Mouse (Mus musculus) kidney, postnatal 0 days (tissue): ENCODE data around the gene Naif1. TPM values are rescaled to one million over a fixed set of nuclear protein-coding genes. Genes with fewer than 3 reads are reported as not detected.
"Not testable (repeated sequence)": the region's sequence is repeated elsewhere in the genome, so short reads cannot be mapped to it uniquely, and the experiment has no call there.

ENCODE experiments used
- ATAC-seq: fragments of 200-750 bp; cut with Nextera tagmentation; replicated peaks from 2 replicates; pipeline ENCODE4 v1.8.0; 2017; ENCODE audit warnings: low read depth, moderate number of reproducible peaks, moderate TSS enrichment, moderate library complexity; ENCODE audit not compliant: low FRiP score
- DNase-seq: peaks from one replicate; pipeline ENCODE4 v3.0.0-alpha.2; 2016; ENCODE audit warnings: low spot score
- H3K27ac ChIP-seq: fragments of 300-500 bp; sonication (generic); 2 replicates; pipeline ENCODE4 v1.5.1; 2014; ENCODE audit warnings: mild to moderate bottlenecking
- H3K27me3 ChIP-seq: fragments of 300-500 bp; sonication (generic); 2 replicates; pipeline ENCODE4 v1.6.1; 2014; ENCODE audit warnings: low read length, mixed read lengths; ENCODE audit not compliant: insufficient read depth
- H3K36me3 ChIP-seq: fragments of 300-500 bp; sonication (generic); 2 replicates; pipeline ENCODE4 v1.6.1; 2014; ENCODE audit warnings: low read length, mixed read lengths; ENCODE audit not compliant: insufficient read depth
- H3K4me1 ChIP-seq: fragments of 300-500 bp; sonication (generic); replicated peaks from 2 replicates; pipeline ENCODE4 v1.6.1; 2014; ENCODE audit warnings: antibody characterized with exemption, low read length, mixed read lengths; ENCODE audit not compliant: insufficient read depth
- H3K4me2 ChIP-seq: fragments of 300-500 bp; sonication (generic); 2 replicates; pipeline ENCODE4 v1.6.1; 2014; ENCODE audit warnings: mild to moderate bottlenecking, low read length, moderate library complexity, mixed read lengths
- H3K4me3 ChIP-seq: fragments of 300-500 bp; sonication (generic); replicated peaks from 2 replicates; pipeline ENCODE4 v1.5.1; 2014; ENCODE audit warnings: low read depth, low read length
- H3K9ac ChIP-seq: fragments of 300-500 bp; sonication (generic); 2 replicates; pipeline ENCODE4 v1.6.1; 2014; ENCODE audit warnings: low read depth, low read length
- H3K9me3 ChIP-seq: fragments of 300-500 bp; sonication (generic); replicated peaks from 2 replicates; pipeline ENCODE4 v1.6.1; 2016; ENCODE audit warnings: low read length, inconsistent platforms, mixed read lengths
- CTCF ChIP-seq: IDR thresholded peaks from 2 replicates; pipeline ENCODE4 v1.5.1; 2016; ENCODE audit warnings: antibody characterized with exemption, low read depth, mild to moderate bottlenecking, moderate library complexity
- WGBS: fragments of 180-500 bp; shearing (Covaris S2); extraction: QIAGEN DNeasy Blood & Tissue Kit; methylation state at CpG from one replicate; pipeline ENCODE4 v1.1.7; 2014; 5-methylcytosine and 5-hydroxymethylcytosine counted together
- polyA plus RNA-seq: library from polyadenylated mRNA; unstranded; fragments of >200 nt; fragmentation: Nextera tagmentation; extraction: Ambion mirVana; gene quantifications from 2 replicates; pipeline ENCODE4 v1.2.1, GENCODE M21; 2015

Naif1 gene
- polyA plus RNA-seq, 1 experiment from 2014 or later, result 4.7 TPM

DNA sequence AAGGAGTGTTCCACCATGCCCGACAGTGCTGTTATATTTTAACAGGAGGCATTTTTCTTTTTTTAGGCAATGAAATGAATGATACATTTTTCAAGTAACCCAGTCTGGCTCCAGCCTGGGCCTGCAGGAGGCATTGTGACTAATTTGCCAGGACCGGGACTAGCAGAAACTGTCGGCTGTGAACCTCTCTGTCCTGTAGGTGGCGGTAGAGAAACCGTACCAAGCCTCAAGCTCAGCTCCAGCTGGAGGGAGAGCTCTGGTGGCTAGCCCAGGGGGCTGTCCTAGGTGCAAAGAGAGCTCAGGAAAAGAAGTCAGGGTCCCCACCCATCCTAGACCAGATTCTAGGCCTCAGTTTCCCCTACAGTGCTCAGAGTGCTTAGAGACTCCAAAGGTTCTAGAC is 38.4 kb downstream of the Naif1 start:
- 1% methylated on average over 5 of the region's 5 CpGs for WGBS
- ATAC-seq (peak; percentile 33), DNase-seq (peak; percentile 95)
- no peaks in the 10 kb centered on the region for H3K27me3 ChIP-seq
- no peak overlapping the region for H3K4me2 ChIP-seq
- H3K27ac ChIP-seq, result no peak overlapping the region
- peak; percentile 95 for TF ChIP-seq CTCF
- no peaks in the 10 kb centered on the region for H3K36me3 ChIP-seq
- H3K9me3 ChIP-seq, result no peaks in the 10 kb centered on the region
- no peak overlapping the region for H3K4me3 ChIP-seq
- no peaks in the 10 kb centered on the region for H3K4me1 ChIP-seq
- H3K9ac ChIP-seq, result no peak overlapping the region

DNA sequence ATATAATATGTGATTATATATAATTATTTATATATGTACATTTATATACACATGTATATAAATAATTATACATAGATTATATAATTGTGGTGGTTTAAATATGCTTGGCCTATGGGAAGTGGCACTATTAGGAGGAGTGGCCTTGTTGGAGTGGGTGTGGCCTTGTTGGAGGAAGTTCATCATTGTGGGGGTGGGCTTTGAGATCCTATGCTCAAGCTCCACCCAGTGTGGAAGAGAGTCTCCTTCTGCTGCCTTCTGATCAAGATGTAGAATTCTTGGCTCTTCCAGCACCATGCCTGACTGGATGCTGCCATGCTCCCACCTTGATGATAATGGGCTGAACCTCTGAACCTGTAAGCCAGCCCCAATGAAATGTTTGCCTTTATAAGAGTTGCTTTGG is 40.5 kb downstream of the Naif1 start:
- not testable (repeated sequence) for H3K4me2 ChIP-seq, H3K27ac ChIP-seq, DNase-seq, H3K36me3 ChIP-seq, H3K4me1 ChIP-seq, H3K4me3 ChIP-seq, H3K9ac ChIP-seq, H3K27me3 ChIP-seq, H3K9me3 ChIP-seq, ATAC-seq

DNA sequence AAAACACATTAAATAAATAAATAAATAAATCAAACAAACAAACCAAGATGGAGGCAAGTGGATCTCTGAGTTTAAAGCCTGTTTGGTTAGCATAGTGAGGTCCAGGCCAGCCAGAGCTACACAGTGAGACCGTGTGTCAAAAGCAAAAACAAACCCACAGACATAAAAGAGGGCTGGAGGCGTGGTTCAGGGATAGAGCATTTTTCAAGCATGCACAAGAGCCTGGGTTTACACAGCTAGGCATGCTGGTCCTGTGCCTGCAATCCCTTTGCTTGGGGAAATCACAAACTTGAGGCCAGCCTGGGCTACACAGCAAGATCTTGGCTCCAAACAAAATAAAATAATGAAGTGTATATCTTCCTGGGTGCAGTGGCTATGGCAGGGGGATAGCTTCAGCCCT is 42.4 kb downstream of the Naif1 start:
- TF ChIP-seq CTCF, result no peak
- WGBS, result 57% methylated on average over 2 of the region's 2 CpGs
- ATAC-seq, result no peak
- Histone ChIP-seq H3K27ac (no peak overlapping the region), H3K4me1 (no peaks in the 10 kb centered on the region), H3K4me3 (no peak overlapping the region), H3K36me3 (no peaks in the 10 kb centered on the region), H3K9ac (no peak overlapping the region), H3K27me3 (no peaks in the 10 kb centered on the region), H3K9me3 (no peaks in the 10 kb centered on the region), H3K4me2 (no peak overlapping the region)
- no peak for DNase-seq

DNA sequence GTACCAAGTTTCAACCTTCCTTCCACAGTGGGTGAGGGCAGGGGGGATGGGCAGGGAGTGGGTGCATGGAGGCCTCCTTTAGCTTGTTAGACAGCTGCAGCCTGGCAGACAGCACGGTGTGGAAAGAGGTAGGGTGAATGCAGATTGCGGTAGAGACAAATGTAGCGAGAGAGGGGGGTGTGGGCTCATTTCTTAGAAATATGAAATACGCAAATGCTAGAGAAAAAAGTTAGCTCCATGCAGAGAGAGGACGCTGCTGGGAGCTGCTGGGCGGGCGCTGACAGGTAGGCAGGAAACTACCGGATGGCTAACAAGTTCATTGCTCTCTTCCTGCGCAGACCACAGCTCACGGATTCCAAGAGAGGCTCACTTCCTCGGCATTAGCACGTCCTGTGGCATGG is 43.0 kb downstream of the Naif1 start:
- 76% methylated on average over 12 of the region's 12 CpGs for WGBS
- H3K4me1 ChIP-seq, result no peaks in the 10 kb centered on the region
- no peaks in the 10 kb centered on the region for H3K9me3 ChIP-seq
- ATAC-seq (no peak), DNase-seq (no peak)
- TF ChIP-seq CTCF, result no peak
- H3K27me3 ChIP-seq, result no peaks in the 10 kb centered on the region
- no peak overlapping the region for H3K4me3 ChIP-seq
- H3K27ac ChIP-seq, result no peak overlapping the region
- H3K4me2 ChIP-seq, result no peak overlapping the region
- H3K36me3 ChIP-seq, result no peaks in the 10 kb centered on the region
- no peak overlapping the region for H3K9ac ChIP-seq

DNA sequence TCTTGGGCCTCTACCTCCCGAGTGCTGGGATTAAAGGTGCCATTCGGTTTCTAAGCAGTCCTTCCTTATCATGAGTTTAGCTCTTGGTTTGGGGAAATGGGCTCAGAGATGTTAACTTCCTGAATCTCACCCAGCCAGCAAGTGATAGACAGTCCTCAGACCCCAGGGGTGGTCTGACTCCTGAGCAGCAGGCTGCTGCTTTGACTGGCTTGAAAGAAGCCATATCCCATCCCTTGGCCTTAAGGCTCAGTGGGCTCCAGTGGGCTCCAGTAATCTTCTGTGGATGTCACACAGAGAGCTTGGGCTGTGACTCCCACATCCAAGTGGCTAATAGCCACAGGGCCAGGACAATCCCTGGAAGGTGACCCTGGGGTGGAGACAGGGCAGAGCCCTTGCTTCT is 44.3 kb downstream of the Naif1 start:
- 81% methylated on average over 2 of the region's 2 CpGs for WGBS
- Histone ChIP-seq H3K36me3 (no peaks in the 10 kb centered on the region), H3K9ac (no peak overlapping the region), H3K9me3 (no peaks in the 10 kb centered on the region), H3K27ac (0 out of 2 replicates have a peak overlapping the region, but pooled peaks have one; percentile 2), H3K4me2 (no peak overlapping the region), H3K27me3 (no peaks in the 10 kb centered on the region), H3K4me1 (no peaks in the 10 kb centered on the region), H3K4me3 (no peak overlapping the region)
- ATAC-seq (no peak), DNase-seq (no peak)
- TF ChIP-seq CTCF, result no peak

DNA sequence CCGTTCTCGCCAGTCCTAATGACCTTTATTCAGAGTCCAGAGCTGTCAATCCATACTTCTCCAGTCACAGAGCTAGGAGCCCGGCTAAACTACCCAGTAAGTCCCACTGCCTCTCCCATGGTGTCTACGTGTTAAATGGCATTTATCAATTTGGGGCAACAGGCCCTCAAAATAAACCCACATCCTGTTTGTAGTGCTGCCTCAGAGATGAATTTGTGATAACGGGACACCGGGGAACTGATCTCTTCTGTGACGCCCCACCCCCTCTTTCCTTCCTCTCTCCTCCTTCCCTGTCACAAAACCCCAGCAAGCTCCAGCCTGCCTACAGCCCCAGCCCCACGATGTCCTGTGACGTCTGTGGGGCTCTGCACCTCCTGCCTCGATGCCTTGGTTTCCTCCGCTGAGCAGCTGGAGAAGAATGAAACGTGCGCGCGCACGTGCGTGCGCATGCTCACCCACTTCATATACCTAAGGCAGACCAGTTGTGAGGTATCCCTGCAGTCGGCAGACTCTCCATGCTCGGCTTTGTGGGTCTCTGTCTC is 45.0 kb downstream of the Naif1 start:
- H3K27me3 ChIP-seq, result no peaks in the 10 kb centered on the region
- peak; percentile 35 for DNase-seq
- no peaks in the 10 kb centered on the region for H3K9me3 ChIP-seq
- no peaks in the 10 kb centered on the region for H3K4me1 ChIP-seq
- H3K27ac ChIP-seq, result no peak overlapping the region
- no peak for ATAC-seq
- 57% methylated on average over 20 of the region's 20 CpGs for WGBS
- no peak for TF ChIP-seq CTCF
- no peaks in the 10 kb centered on the region for H3K36me3 ChIP-seq
- no peak overlapping the region for H3K4me3 ChIP-seq
- H3K4me2 ChIP-seq, result no peak overlapping the region
- no peak overlapping the region for H3K9ac ChIP-seq

DNA sequence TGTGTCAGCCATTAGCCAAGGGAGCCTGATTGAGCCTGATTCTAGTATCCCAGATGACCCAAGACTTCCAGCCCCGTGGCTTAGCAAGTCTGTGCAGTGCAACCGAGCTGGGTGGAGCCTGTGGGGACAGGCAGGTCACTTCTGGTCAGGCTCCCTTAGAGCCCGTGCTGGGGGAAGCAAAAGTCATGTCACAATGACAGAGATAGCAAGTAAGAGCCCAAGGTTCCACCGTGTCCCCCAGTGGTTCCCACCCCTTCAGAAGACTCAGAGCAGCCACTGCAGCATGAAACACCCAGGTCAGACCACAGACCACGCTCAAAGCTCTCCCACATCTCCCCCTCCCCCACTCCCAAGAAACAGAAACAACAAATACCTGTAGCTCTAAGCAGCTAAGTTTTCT is 45.9 kb downstream of the Naif1 start:
- Histone ChIP-seq H3K9me3 (no peaks in the 10 kb centered on the region), H3K36me3 (no peaks in the 10 kb centered on the region), H3K4me2 (no peak overlapping the region), H3K9ac (no peak overlapping the region), H3K4me1 (no peaks in the 10 kb centered on the region), H3K27ac (no peak overlapping the region), H3K4me3 (no peak overlapping the region), H3K27me3 (no peaks in the 10 kb centered on the region)
- DNase-seq, result no peak
- TF ChIP-seq CTCF, result no peak
- no peak for ATAC-seq
- WGBS, result 54% methylated on average over 5 of the region's 5 CpGs
